Mouse (Mus musculus) limb, embryonic 15.5 days (tissue): ENCODE measurements around the gene Lcn9. TPM values are rescaled to one million over a fixed set of nuclear protein-coding genes. Genes with fewer than 3 reads are reported as not detected.

Experiments used
- ATAC-seq: fragments of 200-750 bp; cut with Nextera tagmentation; 2 replicates; pipeline ENCODE4 v1.8.0; 2017; ENCODE audit warnings: low read depth, moderate TSS enrichment; ENCODE audit not compliant: insufficient number of reproducible peaks, low FRiP score, low TSS enrichment
- H3K27ac ChIP-seq: fragments of 300-500 bp; sonication (generic); 2 replicates; pipeline ENCODE4 v1.5.1; 2015; ENCODE audit warnings: moderate library complexity, mild to moderate bottlenecking, inconsistent platforms
- H3K27me3 ChIP-seq: fragments of 300-500 bp; sonication (generic); 2 replicates; pipeline ENCODE4 v1.6.1; 2015; ENCODE audit warnings: inconsistent platforms
- H3K36me3 ChIP-seq: fragments of 300-500 bp; sonication (generic); 2 replicates; pipeline ENCODE4 v1.6.1; 2015; ENCODE audit warnings: inconsistent platforms
- H3K4me1 ChIP-seq: fragments of 300-500 bp; sonication (generic); 2 replicates; pipeline ENCODE4 v1.6.1; 2015; ENCODE audit warnings: inconsistent platforms
- H3K4me2 ChIP-seq: fragments of 300-500 bp; sonication (generic); 2 replicates; pipeline ENCODE4 v1.6.1; 2015; ENCODE audit warnings: mild to moderate bottlenecking, inconsistent platforms
- H3K4me3 ChIP-seq: fragments of 300-500 bp; sonication (generic); 2 replicates; pipeline ENCODE4 v1.5.1; 2015; ENCODE audit warnings: mild to moderate bottlenecking, inconsistent platforms
- H3K9ac ChIP-seq: fragments of 300-500 bp; sonication (generic); 2 replicates; pipeline ENCODE4 v1.6.1; 2015; ENCODE audit warnings: inconsistent platforms
- H3K9me3 ChIP-seq: fragments of 300-500 bp; sonication (generic); 2 replicates; pipeline ENCODE4 v1.6.1; 2016; ENCODE audit warnings: inconsistent platforms
- WGBS: fragments of 180-500 bp; shearing (Covaris S2); methylation state at CpG from one replicate; pipeline ENCODE4 v1.1.7; 2015; 5-methylcytosine and 5-hydroxymethylcytosine counted together
- polyA plus RNA-seq: library from polyadenylated mRNA; unstranded; fragments of >200 nt; fragmentation: Nextera tagmentation; extraction: Ambion mirVana; gene quantifications from 2 replicates; pipeline ENCODE4 v1.2.1, GENCODE M21; 2015

Gene Lcn9
- not detected in 2 replicates for polyA plus RNA-seq

- H3K4me2 ChIP-seq = no peak within 1 kb of the TSS
- H3K27ac ChIP-seq = no peak within 1 kb of the TSS
- no peaks in the 10 kb centered on the region for H3K36me3 ChIP-seq
- ATAC-seq = no peak
- no peak within 1 kb of the TSS for H3K4me3 ChIP-seq
- 55% methylated on average over 1 of the region's 1 CpGs for WGBS
- no peaks in the 10 kb centered on the region for H3K27me3 ChIP-seq
- no peaks in the 10 kb centered on the region for H3K4me1 ChIP-seq
- no peak within 1 kb of the TSS for H3K9ac ChIP-seq
- H3K9me3 ChIP-seq = no peaks in the 10 kb centered on the region
Measured at GRCm38 (mm10) chr2:25822806-25823205, at the start of gene Lcn9. Gene Lcn9, plus strand, starts transcription at chr2:25823153.

GRCm38 (mm10) chr2:25773507-25773906, 49.4 kb upstream of the Lcn9 start:
- H3K4me3 ChIP-seq = no peak overlapping the region
- no peaks in the 10 kb centered on the region for H3K36me3 ChIP-seq
- no peak for ATAC-seq
- no peaks in the 10 kb centered on the region for H3K27me3 ChIP-seq
- H3K4me2 ChIP-seq = no peak overlapping the region
- 83% methylated on average over 2 of the region's 2 CpGs for WGBS
- no peaks in the 10 kb centered on the region for H3K9me3 ChIP-seq
- H3K9ac ChIP-seq = no peak overlapping the region
- no peaks in the 10 kb centered on the region for H3K4me1 ChIP-seq
- H3K27ac ChIP-seq = no peak overlapping the region

GRCm38 (mm10) chr2:25774640-25775039, 48.3 kb upstream of the Lcn9 start:
- Histone ChIP-seq H3K9ac (no peak overlapping the region), H3K4me1 (no peaks in the 10 kb centered on the region), H3K36me3 (no peaks in the 10 kb centered on the region), H3K4me2 (no peak overlapping the region), H3K4me3 (no peak overlapping the region), H3K9me3 (no peaks in the 10 kb centered on the region), H3K27ac (no peak overlapping the region), H3K27me3 (no peaks in the 10 kb centered on the region)
- 76% methylated on average over 2 of the region's 2 CpGs for WGBS
- ATAC-seq = no peak

GRCm38 (mm10) chr2:25775991-25776390, 47.0 kb upstream of the Lcn9 start:
- no peaks in the 10 kb centered on the region for H3K9me3 ChIP-seq
- no peak overlapping the region for H3K4me2 ChIP-seq
- H3K4me3 ChIP-seq = no peak overlapping the region
- no peak overlapping the region for H3K9ac ChIP-seq
- no peaks in the 10 kb centered on the region for H3K27me3 ChIP-seq
- ATAC-seq = no peak
- H3K27ac ChIP-seq = no peak overlapping the region
- WGBS = 83% methylated on average over 3 of the region's 3 CpGs
- H3K4me1 ChIP-seq = no peaks in the 10 kb centered on the region
- no peaks in the 10 kb centered on the region for H3K36me3 ChIP-seq

GRCm38 (mm10) chr2:25776717-25777116, 46.2 kb upstream of the Lcn9 start, which contains the start of gene Lcn11:
Gene Lcn11, plus strand, starts transcription at chr2:25777017.
- Histone ChIP-seq H3K9me3 (no peaks in the 10 kb centered on the region), H3K27me3 (no peaks in the 10 kb centered on the region), H3K4me1 (no peaks in the 10 kb centered on the region), H3K9ac (no peak within 1 kb of the TSS), H3K4me3 (no peak within 1 kb of the TSS), H3K4me2 (no peak within 1 kb of the TSS), H3K36me3 (no peaks in the 10 kb centered on the region), H3K27ac (no peak within 1 kb of the TSS)
- no peak for ATAC-seq
- WGBS = 83% methylated on average over 1 of the region's 1 CpGs

- Histone ChIP-seq H3K36me3 (no peaks in the 10 kb centered on the region), H3K9ac (no peak overlapping the region), H3K4me2 (no peak overlapping the region), H3K27ac (no peak overlapping the region), H3K9me3 (no peaks in the 10 kb centered on the region), H3K4me1 (no peaks in the 10 kb centered on the region), H3K4me3 (no peak overlapping the region), H3K27me3 (no peaks in the 10 kb centered on the region)
- 87% methylated on average over 9 of the region's 9 CpGs for WGBS
- ATAC-seq = no peak
Measured at GRCm38 (mm10) chr2:25779076-25779475, 43.9 kb upstream of the Lcn9 start.

GRCm38 (mm10) chr2:25780921-25781320, 42.0 kb upstream of the Lcn9 start:
- Histone ChIP-seq H3K4me2 (no peak overlapping the region), H3K9me3 (no peaks in the 10 kb centered on the region), H3K27ac (no peak overlapping the region), H3K4me3 (no peak overlapping the region), H3K9ac (no peak overlapping the region), H3K4me1 (no peaks in the 10 kb centered on the region), H3K36me3 (no peaks in the 10 kb centered on the region), H3K27me3 (no peaks in the 10 kb centered on the region)
- no peak for ATAC-seq
- WGBS = 35% methylated on average over 4 of the region's 4 CpGs

GRCm38 (mm10) chr2:25781957-25782356, 41.0 kb upstream of the Lcn9 start, which contains the start of gene Gm13539:
Gene Gm13539, plus strand, starts transcription at chr2:25782257.
- no peak for ATAC-seq
- Histone ChIP-seq H3K9ac (no peak within 1 kb of the TSS), H3K4me3 (no peak within 1 kb of the TSS), H3K36me3 (no peaks in the 10 kb centered on the region), H3K4me2 (no peak within 1 kb of the TSS), H3K9me3 (no peaks in the 10 kb centered on the region), H3K27ac (no peak within 1 kb of the TSS), H3K4me1 (no peaks in the 10 kb centered on the region), H3K27me3 (no peaks in the 10 kb centered on the region)
- WGBS = 82% methylated on average over 3 of the region's 3 CpGs

- no peak overlapping the region for H3K27ac ChIP-seq
- no peak overlapping the region for H3K4me2 ChIP-seq
- H3K4me1 ChIP-seq = no peaks in the 10 kb centered on the region
- H3K4me3 ChIP-seq = no peak overlapping the region
- H3K36me3 ChIP-seq = no peaks in the 10 kb centered on the region
- H3K9me3 ChIP-seq = no peaks in the 10 kb centered on the region
- H3K9ac ChIP-seq = no peak overlapping the region
- no peaks in the 10 kb centered on the region for H3K27me3 ChIP-seq
- no peak for ATAC-seq
- 65% methylated on average over 5 of the region's 5 CpGs for WGBS
Measured at GRCm38 (mm10) chr2:25785573-25786322, 37.2 kb upstream of the Lcn9 start.

- Histone ChIP-seq H3K27me3 (no peaks in the 10 kb centered on the region), H3K4me1 (no peaks in the 10 kb centered on the region), H3K4me3 (no peak overlapping the region), H3K36me3 (no peaks in the 10 kb centered on the region), H3K4me2 (no peak overlapping the region), H3K9me3 (no peaks in the 10 kb centered on the region), H3K27ac (no peak overlapping the region), H3K9ac (no peak overlapping the region)
- ATAC-seq = no peak
- WGBS = 82% methylated on average over 3 of the region's 3 CpGs
Measured at GRCm38 (mm10) chr2:25789092-25789491, 33.9 kb upstream of the Lcn9 start.

GRCm38 (mm10) chr2:25797635-25798034, 25.3 kb upstream of the Lcn9 start:
- Histone ChIP-seq H3K4me3 (no peak overlapping the region), H3K36me3 (no peaks in the 10 kb centered on the region), H3K27me3 (no peaks in the 10 kb centered on the region), H3K9me3 (no peaks in the 10 kb centered on the region), H3K4me2 (no peak overlapping the region), H3K4me1 (no peaks in the 10 kb centered on the region), H3K27ac (no peak overlapping the region), H3K9ac (no peak overlapping the region)
- WGBS = 20% methylated on average over 2 of the region's 2 CpGs
- ATAC-seq = no peak

GRCm38 (mm10) chr2:25798065-25798464, 24.9 kb upstream of the Lcn9 start:
- Histone ChIP-seq H3K4me1 (no peaks in the 10 kb centered on the region), H3K9ac (no peak overlapping the region), H3K4me2 (no peak overlapping the region), H3K27me3 (no peaks in the 10 kb centered on the region), H3K36me3 (no peaks in the 10 kb centered on the region), H3K4me3 (no peak overlapping the region), H3K27ac (no peak overlapping the region), H3K9me3 (no peaks in the 10 kb centered on the region)
- 64% methylated on average over 5 of the region's 5 CpGs for WGBS
- ATAC-seq = no peak
